Mouse (Mus musculus) cerebellum, postnatal 25 days (tissue): ENCODE data around the gene Snrk.

Experiments used
- DNase-seq, 2 experiments: peaks; one replicate each; pipeline ENCODE4 v3.0.0; 2021; ENCODE audit warnings: mixed read lengths in 2 of 2

Gene Snrk

GRCm38 (mm10) chr9:122185061-122185460 is 68.0 kb downstream of the Snrk start:
- DNase-seq: peak; percentile 78 to 87

GRCm38 (mm10) chr9:122185953-122186352 is 68.9 kb downstream of the Snrk start:
- no peak for DNase-seq

- DNase-seq: no peak
These were observed 69.7 kb downstream of the Snrk start for GRCm38 (mm10) chr9:122186643-122187226.

- no peak for DNase-seq
These were observed 70.4 kb downstream of the Snrk start for GRCm38 (mm10) chr9:122187451-122187921.

GRCm38 (mm10) chr9:122188724-122189123 is 71.7 kb downstream of the Snrk start:
- no peak for DNase-seq

GRCm38 (mm10) chr9:122193361-122193760 is 76.3 kb downstream of the Snrk start:
- DNase-seq: no peak

- DNase-seq: no peak
These were observed 76.8 kb downstream of the Snrk start for GRCm38 (mm10) chr9:122193823-122194222.

GRCm38 (mm10) chr9:122195042-122195682 is 78.1 kb downstream of the Snrk start:
- DNase-seq: peak; percentile 81 to 89

- DNase-seq: no peak
These were observed 80.0 kb downstream of the Snrk start for GRCm38 (mm10) chr9:122197021-122197420.

- DNase-seq: no peak
These were observed 81.6 kb downstream of the Snrk start for GRCm38 (mm10) chr9:122198621-122199020.

- DNase-seq: peak; percentile 74 to 77
These were observed 82.2 kb downstream of the Snrk start for GRCm38 (mm10) chr9:122199253-122199652.

- no peak for DNase-seq
These were observed 87.4 kb downstream of the Snrk start for GRCm38 (mm10) chr9:122204508-122204907.

GRCm38 (mm10) chr9:122205543-122206200 is 88.6 kb downstream of the Snrk start:
- DNase-seq: peak in 1 of 2 experiments; percentile 40

GRCm38 (mm10) chr9:122208311-122208710 is 91.2 kb downstream of the Snrk start:
- peak; percentile 47 to 60 for DNase-seq

GRCm38 (mm10) chr9:122215118-122215517 is 98.1 kb downstream of the Snrk start:
- no peak for DNase-seq

- no peak for DNase-seq
These were observed 100.0 kb downstream of the Snrk start for GRCm38 (mm10) chr9:122216945-122217529.
